Comparison of ENCODE assay signal across 10 mouse cellular contexts in genomic region chr16:96150995-96151394, GRCm38 (mm10). TPM values are rescaled to one million over a fixed set of nuclear protein-coding genes. Genes with fewer than 3 reads are reported as not detected.
DNase-seq lines count a peak whose midpoint lies in the region; ATAC-seq and TF ChIP-seq lines count a peak whose summit lies in the region.
"Had no signal": no experiment of that assay in that cellular context is flagged by ENCODE, and none has a peak within 500 bp of the region (broad histone marks: within the 10 kb centered on the region; RNA-seq: fewer than 3 reads in every experiment).

No protein-coding gene starts in this region.

- intact Hi-C loops in heart, postnatal 25 days (cut with DNase I) = no loop called here

- H3K27ac ChIP-seq in hindbrain, embryonic 13.5 days = no peak overlapping the region
- H3K27ac ChIP-seq in hindbrain, postnatal 0 days = no peak overlapping the region
- H3K27ac ChIP-seq: forebrain, embryonic 12.5 days; neural tube, embryonic 15.5 days had no signal

- no peak overlapping the region for H3K4me3 ChIP-seq in hindbrain, embryonic 13.5 days
- H3K4me3 ChIP-seq in hindbrain, postnatal 0 days (ENCODE audit: low read length) = no peak overlapping the region
- H3K4me3 ChIP-seq: forebrain, embryonic 12.5 days; neural tube, embryonic 15.5 days had no signal

- peak overlapping the region; percentile 29; the same call in 1 of the 2 replicates for H3K9ac ChIP-seq in hindbrain, embryonic 13.5 days
- H3K9ac ChIP-seq in hindbrain, postnatal 0 days (replicated peaks; ENCODE audit: low read length) = no peak overlapping the region
- H3K9ac ChIP-seq: forebrain, embryonic 12.5 days; neural tube, embryonic 15.5 days had no signal

- ATAC-seq in hindbrain, embryonic 13.5 days (ENCODE audit: low FRiP score) = no peak
- ATAC-seq in hindbrain, postnatal 0 days = no peak
- no peak for ATAC-seq in erythroblast, adult 5-6 weeks (replicated peaks; ENCODE audit: low FRiP score, poor library complexity, severe bottlenecking)
- no peak for ATAC-seq in megakaryocyte progenitor cell, adult 5-6 weeks (replicated peaks; ENCODE audit: poor library complexity)

- WGBS in hindbrain, embryonic 13.5 days = 76% methylated on average over 4 of the region's 4 CpGs
- 65% methylated on average over 4 of the region's 4 CpGs for WGBS in hindbrain, postnatal 0 days

- no peaks in the 10 kb centered on the region for H3K27me3 ChIP-seq in hindbrain, embryonic 13.5 days
- no peaks in the 10 kb centered on the region for H3K27me3 ChIP-seq in hindbrain, postnatal 0 days (ENCODE audit: insufficient read depth, low read length)
- H3K27me3 ChIP-seq: forebrain, embryonic 12.5 days; neural tube, embryonic 15.5 days had no signal

- H3K4me2 ChIP-seq in hindbrain, embryonic 13.5 days = no peak overlapping the region
- no peak overlapping the region for H3K4me2 ChIP-seq in hindbrain, postnatal 0 days (ENCODE audit: low read depth, low read length)
- H3K4me2 ChIP-seq: forebrain, embryonic 12.5 days; neural tube, embryonic 15.5 days had no signal

- peaks cover 30% of the 10 kb centered on the region for H3K4me1 ChIP-seq in hindbrain, embryonic 13.5 days (replicated peaks)
- 0 out of 2 replicates have a peak, but pooled peaks cover 6% of the 10 kb centered on the region for H3K4me1 ChIP-seq in hindbrain, postnatal 0 days (ENCODE audit: insufficient read depth, low read length)

- DNase-seq in hindbrain, postnatal 0 days (ENCODE audit: low spot score) = no peak
- DNase-seq in Muller cell, postnatal 12 days (ENCODE audit: inconsistent ontology term) = peak; percentile 83
- peak; percentile 27 to 43 for DNase-seq in adrenal gland, postnatal 4 days (ENCODE audit: low spot score in 2 of 2)
- DNase-seq in heart, postnatal 25 days (ENCODE audit: low spot score) = peak; percentile 35
- no peak for DNase-seq in kidney, postnatal 25 days

- H3K36me3 ChIP-seq in hindbrain, embryonic 13.5 days = peaks cover 39% of the 10 kb centered on the region
- peaks cover 16% of the 10 kb centered on the region; the same call in 1 of the 2 replicates for H3K36me3 ChIP-seq in hindbrain, postnatal 0 days (ENCODE audit: insufficient read depth, low read length)

- no peak for TF ChIP-seq CTCF in hindbrain, postnatal 0 days (IDR thresholded peaks at IDR 0.05; ENCODE audit: low read depth)

- no peaks in the 10 kb centered on the region for H3K9me3 ChIP-seq in hindbrain, embryonic 13.5 days
- no peaks in the 10 kb centered on the region for H3K9me3 ChIP-seq in hindbrain, postnatal 0 days (ENCODE audit: low read length)
- H3K9me3 ChIP-seq: forebrain, embryonic 12.5 days; neural tube, embryonic 15.5 days had no signal

RNA-seq across cellular contexts. Expression of gene Wrb, which starts 5.8 kb away (rescaled TPM):
- 169 and 172 TPM in 2 replicates for polyA plus RNA-seq in hindbrain, embryonic 13.5 days (2015; fragmentation: Nextera tagmentation; extraction: Ambion mirVana)
- 151 and 154 TPM in 2 replicates for total RNA-seq in hindbrain, postnatal 0 days (2014; rRNA removed)
- 190 and 196 TPM in 2 replicates for polyA plus RNA-seq in hindbrain, postnatal 0 days (2015; fragmentation: Nextera tagmentation; extraction: Ambion mirVana)
- 10 to 100 TPM; 31.5 to 31.9 TPM for total RNA-seq in adrenal gland, postnatal 4 days (2021)
- total RNA-seq in heart, postnatal 25 days (2021) = 10 to 100 TPM; 14.6 to 15.8 TPM
- total RNA-seq in erythroblast, adult 5-6 weeks (2015; ENCODE audit: low replicate concordance) = 0.77 and 2.5 TPM in 2 replicates
- 0.98 and 3.0 TPM in 2 replicates for total RNA-seq in erythroblast, adult 5-6 weeks (2017; ENCODE audit: low replicate concordance)
- total RNA-seq in megakaryocyte progenitor cell, adult 5-6 weeks (2015) = 10.5 and 13.3 TPM in 2 replicates
- 16.2 and 20.1 TPM in 2 replicates for total RNA-seq in megakaryocyte progenitor cell, adult 5-6 weeks (2017)

RNA-seq across cellular contexts. Expression of gene Hmgn1, which starts 23.5 kb away (rescaled TPM):
- 433 and 477 TPM in 2 replicates for polyA plus RNA-seq in hindbrain, embryonic 13.5 days (2015; fragmentation: Nextera tagmentation; extraction: Ambion mirVana)
- total RNA-seq in hindbrain, postnatal 0 days (2014; rRNA removed) = 85.9 and 103 TPM in 2 replicates
- 207 and 258 TPM in 2 replicates for polyA plus RNA-seq in hindbrain, postnatal 0 days (2015; fragmentation: Nextera tagmentation; extraction: Ambion mirVana)
- total RNA-seq in adrenal gland, postnatal 4 days (2021) = 100 to 1,000 TPM; 270 to 285 TPM
- total RNA-seq in heart, postnatal 25 days (2021) = 10 to 100 TPM; 52.9 to 56.6 TPM
- total RNA-seq in erythroblast, adult 5-6 weeks (2015; ENCODE audit: low replicate concordance) = 27.8 and 30.0 TPM in 2 replicates
- 14.2 and 15.1 TPM in 2 replicates for total RNA-seq in erythroblast, adult 5-6 weeks (2017; ENCODE audit: low replicate concordance)
- total RNA-seq in megakaryocyte progenitor cell, adult 5-6 weeks (2015) = 123 and 124 TPM in 2 replicates
- total RNA-seq in megakaryocyte progenitor cell, adult 5-6 weeks (2017) = 120 and 271 TPM in 2 replicates

RNA-seq across cellular contexts. Expression of gene Lca5l, which starts 41.1 kb away (rescaled TPM):
- 1.6 and 2.1 TPM in 2 replicates for polyA plus RNA-seq in hindbrain, embryonic 13.5 days (2015; fragmentation: Nextera tagmentation; extraction: Ambion mirVana)
- total RNA-seq in hindbrain, postnatal 0 days (2014; rRNA removed) = 2.0 and 3.2 TPM in 2 replicates
- polyA plus RNA-seq in hindbrain, postnatal 0 days (2015; fragmentation: Nextera tagmentation; extraction: Ambion mirVana) = 1.9 and 2.3 TPM in 2 replicates
- 1 to 10 TPM; 3.2 to 4.4 TPM for total RNA-seq in adrenal gland, postnatal 4 days (2021)
- total RNA-seq in heart, postnatal 25 days (2021) = under 1 TPM; 0.47 to 0.61 TPM
- total RNA-seq in erythroblast, adult 5-6 weeks (2015; ENCODE audit: low replicate concordance) = not detected in 2 replicates
- total RNA-seq in erythroblast, adult 5-6 weeks (2017; ENCODE audit: low replicate concordance) = 1.1 TPM in 1 of 2 replicates, not detected in the other
- total RNA-seq in megakaryocyte progenitor cell, adult 5-6 weeks (2015) = not detected in 2 replicates
- 0.42 TPM in 1 of 2 replicates, not detected in the other for total RNA-seq in megakaryocyte progenitor cell, adult 5-6 weeks (2017)

RNA-seq across cellular contexts. Expression of gene Sh3bgr, which starts 49.3 kb away (rescaled TPM):
- 1.6 and 2.9 TPM in 2 replicates for polyA plus RNA-seq in hindbrain, embryonic 13.5 days (2015; fragmentation: Nextera tagmentation; extraction: Ambion mirVana)
- total RNA-seq in hindbrain, postnatal 0 days (2014; rRNA removed) = 0.26 and 16.4 TPM in 2 replicates
- 5.9 and 7.4 TPM in 2 replicates for polyA plus RNA-seq in hindbrain, postnatal 0 days (2015; fragmentation: Nextera tagmentation; extraction: Ambion mirVana)
- 10 to 100 TPM in 1 of 2 experiments, 1 to 10 TPM in 1; 9.0 to 23.2 TPM for total RNA-seq in adrenal gland, postnatal 4 days (2021)
- total RNA-seq in heart, postnatal 25 days (2021) = 100 to 1,000 TPM; 413 to 439 TPM
- not detected in 2 replicates for total RNA-seq in erythroblast, adult 5-6 weeks (2015; ENCODE audit: low replicate concordance)
- total RNA-seq in erythroblast, adult 5-6 weeks (2017; ENCODE audit: low replicate concordance) = not detected in 2 replicates
- 0.78 TPM in 1 of 2 replicates, not detected in the other for total RNA-seq in megakaryocyte progenitor cell, adult 5-6 weeks (2015)
- total RNA-seq in megakaryocyte progenitor cell, adult 5-6 weeks (2017) = not detected in 2 replicates

Comparison
In these comparisons a context has a peak if more than half of its experiments do, and no peak if none do; other contexts are left out.
1. DNase-seq: peak in Muller cell, postnatal 12 days (single experiment), adrenal gland, postnatal 4 days (2 of 2) and heart, postnatal 25 days (single experiment); none in hindbrain, postnatal 0 days (single experiment) and kidney, postnatal 25 days (0 of 2).